Mouse (Mus musculus) E14TG2a.4 (cell line): ENCODE results near the gene Cep170b.
A peak's percentile ranks its signal among the peaks of the same experiment; 100 is the strongest.

Experiments used
- H3K27me3 ChIP-seq: 2 replicates; pipeline ENCODE4 v1.6.1; 2014; ENCODE audit warnings: low read length, control low read depth; ENCODE audit not compliant: insufficient read depth
- H3K36me3 ChIP-seq: 2 replicates; pipeline ENCODE4 v1.6.1; 2014; ENCODE audit warnings: low read length, control low read depth; ENCODE audit not compliant: insufficient read depth
- H3K4me1 ChIP-seq: replicated peaks from 2 replicates; pipeline ENCODE4 v1.6.1; 2014; ENCODE audit warnings: low read depth, low read length, control low read depth
- H3K4me3 ChIP-seq: replicated peaks from 2 replicates; pipeline ENCODE4 v1.5.1; 2014; ENCODE audit warnings: mild to moderate bottlenecking, low read length
- H3K9me3 ChIP-seq: 2 replicates; pipeline ENCODE4 v1.6.1; 2014; ENCODE audit warnings: low read length, control low read depth
- CTCF ChIP-seq: conservative IDR thresholded peaks from 2 replicates; pipeline ENCODE4 v1.5.1; 2014; ENCODE audit warnings: low read length
- NANOG ChIP-seq: IDR thresholded peaks from 2 replicates; pipeline ENCODE4 v1.6.1; 2014; ENCODE audit warnings: borderline replicate concordance, low read length, mixed read lengths
- POU5F1 ChIP-seq: IDR thresholded peaks from 2 replicates; pipeline ENCODE4 v1.6.1; 2014; ENCODE audit warnings: low read length, borderline replicate concordance

Gene Cep170b

GRCm38 (mm10) chr12:112696806-112697425 lies 23.3 kb upstream of the Cep170b start:
- H3K4me3 ChIP-seq, result no peak overlapping the region
- no peaks in the 10 kb centered on the region for H3K9me3 ChIP-seq
- peaks cover 4% of the 10 kb centered on the region; the same call in 1 of the 2 replicates for H3K36me3 ChIP-seq
- peaks cover 30% of the 10 kb centered on the region for H3K4me1 ChIP-seq
- TF ChIP-seq POU5F1 (no peak), NANOG (no peak), CTCF (no peak)
- peaks cover 97% of the 10 kb centered on the region for H3K27me3 ChIP-seq

- Histone ChIP-seq H3K27me3 (peaks cover 88% of the 10 kb centered on the region), H3K36me3 (no peaks in the 10 kb centered on the region), H3K9me3 (no peaks in the 10 kb centered on the region), H3K4me1 (peaks cover 19% of the 10 kb centered on the region), H3K4me3 (peak overlapping the region; percentile 32)
- no peak for TF ChIP-seq NANOG
- TF ChIP-seq POU5F1, result no peak
- no peak for TF ChIP-seq CTCF
These were observed 19.7 kb upstream of the Cep170b start for GRCm38 (mm10) chr12:112700522-112700921.

GRCm38 (mm10) chr12:112702374-112703320 lies 17.6 kb upstream of the Cep170b start:
- Histone ChIP-seq H3K36me3 (no peaks in the 10 kb centered on the region), H3K27me3 (peaks cover 85% of the 10 kb centered on the region), H3K4me3 (no peak overlapping the region), H3K9me3 (no peaks in the 10 kb centered on the region), H3K4me1 (peaks cover 25% of the 10 kb centered on the region)
- TF ChIP-seq POU5F1, result no peak
- TF ChIP-seq NANOG, result no peak
- no peak for TF ChIP-seq CTCF

- no peaks in the 10 kb centered on the region for H3K36me3 ChIP-seq
- peaks cover 75% of the 10 kb centered on the region for H3K27me3 ChIP-seq
- peak overlapping the region; percentile 20; the same call in 1 of the 2 replicates for H3K4me3 ChIP-seq
- peaks cover 15% of the 10 kb centered on the region for H3K4me1 ChIP-seq
- peaks cover 4% of the 10 kb centered on the region; the same call in 1 of the 2 replicates for H3K9me3 ChIP-seq
- no peak for TF ChIP-seq NANOG
- TF ChIP-seq CTCF, result peak; percentile 98
These were observed 13.3 kb upstream of the Cep170b start for GRCm38 (mm10) chr12:112706704-112707572.

- Histone ChIP-seq H3K9me3 (peaks cover 4% of the 10 kb centered on the region; the same call in 1 of the 2 replicates), H3K36me3 (no peaks in the 10 kb centered on the region), H3K4me1 (peaks cover 15% of the 10 kb centered on the region), H3K4me3 (peak overlapping the region; percentile 20; the same call in 1 of the 2 replicates), H3K27me3 (peaks cover 69% of the 10 kb centered on the region)
- TF ChIP-seq NANOG (no peak), POU5F1 (no peak), CTCF (no peak)
These were observed 12.7 kb upstream of the Cep170b start for GRCm38 (mm10) chr12:112707573-112707869.

GRCm38 (mm10) chr12:112713984-112714383 lies 6.3 kb upstream of the Cep170b start:
- Histone ChIP-seq H3K36me3 (no peaks in the 10 kb centered on the region), H3K4me3 (no peak overlapping the region), H3K4me1 (peaks cover 21% of the 10 kb centered on the region), H3K27me3 (peaks cover 20% of the 10 kb centered on the region), H3K9me3 (peaks cover 4% of the 10 kb centered on the region; the same call in 1 of the 2 replicates)
- no peak for TF ChIP-seq CTCF
- TF ChIP-seq POU5F1, result no peak
- TF ChIP-seq NANOG, result no peak

GRCm38 (mm10) chr12:112717140-112717539 lies 3.1 kb upstream of the Cep170b start:
- Histone ChIP-seq H3K36me3 (no peaks in the 10 kb centered on the region), H3K4me1 (peaks cover 47% of the 10 kb centered on the region), H3K4me3 (no peak overlapping the region), H3K27me3 (peaks cover 9% of the 10 kb centered on the region; the same call in 1 of the 2 replicates), H3K9me3 (no peaks in the 10 kb centered on the region)
- TF ChIP-seq NANOG, result no peak
- TF ChIP-seq CTCF, result peak; percentile 88

GRCm38 (mm10) chr12:112718995-112719394 lies 1.3 kb upstream of the Cep170b start:
- H3K4me3 ChIP-seq, result no peak overlapping the region
- peaks cover 22% of the 10 kb centered on the region for H3K27me3 ChIP-seq
- H3K9me3 ChIP-seq, result no peaks in the 10 kb centered on the region
- TF ChIP-seq POU5F1 (no peak), NANOG (no peak), CTCF (no peak)
- no peaks in the 10 kb centered on the region for H3K36me3 ChIP-seq
- peaks cover 58% of the 10 kb centered on the region for H3K4me1 ChIP-seq
